Mouse (Mus musculus) mouse trophoblast stem cell (cell line): Measurements from ENCODE around the gene Numa1.
"Not testable (repeated sequence)": the region's sequence is repeated elsewhere in the genome, so short reads cannot be mapped to it uniquely, and the experiment has no call there.

Experiments used
- in situ Hi-C, 2 experiments: fragments of 300-500 bp; cut with MseI, MboI; formaldehyde crosslinking; loops; 2 replicates in 1 of 2; 3 replicates in 1 of 2; pipeline ENCODE4 v1.15.1; 2025

Gene Numa1

GRCm38 (mm10) chr7:102048524-102048923 is 114.6 kb downstream of the Numa1 start:
- in situ Hi-C loops: not testable (repeated sequence)

- in situ Hi-C loops: no loop called here
These were observed 127.4 kb downstream of the Numa1 start for GRCm38 (mm10) chr7:102061353-102061752.

- in situ Hi-C loops: no loop called here
These were observed 128.3 kb downstream of the Numa1 start for GRCm38 (mm10) chr7:102062203-102062602.

GRCm38 (mm10) chr7:102063891-102064290 is 130.0 kb downstream of the Numa1 start:
- in situ Hi-C loops: no loop called here
